Mouse (Mus musculus) liver, postnatal 0 days (tissue): ENCODE results near the gene Hist1h2bg.
"Not testable (repeated sequence)": the region's sequence is repeated elsewhere in the genome, so short reads cannot be mapped to it uniquely, and the experiment has no call there.

ENCODE experiments used
- CTCF ChIP-seq: sonication (generic); IDR thresholded peaks from 2 replicates; pipeline ENCODE4 v1.5.1; 2016; ENCODE audit warnings: antibody characterized with exemption, low read depth
- EP300 ChIP-seq: IDR thresholded peaks from 2 replicates; pipeline ENCODE4 v1.6.1; 2016; ENCODE audit warnings: antibody characterized with exemption, low read depth, mild to moderate bottlenecking

DNA sequence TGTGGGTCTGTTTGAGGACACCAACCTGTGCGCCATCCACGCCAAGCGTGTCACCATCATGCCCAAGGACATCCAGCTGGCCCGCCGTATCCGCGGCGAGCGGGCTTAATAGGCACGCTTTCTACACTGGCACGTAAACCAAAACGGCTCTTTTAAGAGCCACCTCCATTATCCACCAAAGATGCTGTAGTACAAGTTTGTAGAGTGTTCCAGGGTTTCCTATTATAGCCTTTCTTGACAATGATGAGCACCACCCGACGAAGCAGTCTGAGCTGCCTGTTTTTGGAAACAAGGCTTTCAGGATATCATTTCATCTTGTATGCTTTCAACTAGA lies 26.4 kb upstream of the Hist1h2bg start:
- TF ChIP-seq CTCF, EP300: not testable (repeated sequence)
